Mouse (Mus musculus) olfactory bulb, adult 2 months (tissue): Measurements from ENCODE around the gene C3ar1.

Experiments used
- CTCF ChIP-seq: fragments of 200-500 bp; IDR thresholded peaks from 2 replicates; pipeline ENCODE4 v1.5.1; 2012; ENCODE audit warnings: low read depth, mild to moderate bottlenecking, low read length, moderate library complexity; ENCODE audit not compliant: insufficient read depth
- POLR2A ChIP-seq: fragments of 200-500 bp; IDR thresholded peaks from 2 replicates; pipeline ENCODE4 v1.6.1; 2012; ENCODE audit warnings: mild to moderate bottlenecking, low read depth, low read length, moderate library complexity; ENCODE audit not compliant: insufficient read depth

- TF ChIP-seq POLR2A, result no peak
- no peak for TF ChIP-seq CTCF
Measured at GRCm38 (mm10) chr6:122821822-122822221, 34.1 kb downstream of the C3ar1 start.
